In genomic region chr2:134644301-134644912, GRCm38 (mm10) we compare ENCODE assay signal across 8 mouse cellular contexts. TPM values are rescaled to one million over a fixed set of nuclear protein-coding genes. Genes with fewer than 3 reads are reported as not detected.
A peak's percentile ranks its signal among the peaks of the same experiment; 100 is the strongest.
DNase-seq lines count a peak whose midpoint lies in the region; ATAC-seq and TF ChIP-seq lines count a peak whose summit lies in the region.

No protein-coding gene starts in this region.

- no peak; the same call in 1 of the 2 replicates for ATAC-seq in kidney, embryonic 14.5 days (ENCODE audit: low FRiP score, low TSS enrichment)
- 0 out of 2 replicates have a peak, but pooled peaks have one; percentile 0 for ATAC-seq in embryonic facial prominence, embryonic 13.5 days (ENCODE audit: insufficient number of reproducible peaks, insufficient read depth, low FRiP score, low TSS enrichment, low read depth)
- no peak for ATAC-seq in hindbrain, embryonic 16.5 days
- no peak for ATAC-seq in midbrain, postnatal 0 days (ENCODE audit: low FRiP score)
- no peak for ATAC-seq in granulocyte monocyte progenitor cell, adult 5-6 weeks (replicated peaks; ENCODE audit: poor library complexity, severe bottlenecking)

- peaks cover 2% of the 10 kb centered on the region; the same call in 1 of the 2 replicates for H3K36me3 ChIP-seq in kidney, embryonic 14.5 days (ENCODE audit: control insufficient read depth, insufficient read depth, low read length)
- H3K36me3 ChIP-seq in embryonic facial prominence, embryonic 13.5 days: no peaks in the 10 kb centered on the region
- no peaks in the 10 kb centered on the region for H3K36me3 ChIP-seq in hindbrain, embryonic 16.5 days (ENCODE audit: control insufficient read depth, insufficient read depth, low read length)
- H3K36me3 ChIP-seq in midbrain, postnatal 0 days (ENCODE audit: insufficient read depth, low read length): no peaks in the 10 kb centered on the region

- no peaks in the 10 kb centered on the region for H3K27me3 ChIP-seq in kidney, embryonic 14.5 days (ENCODE audit: control insufficient read depth, insufficient read depth, low read length)
- no peaks in the 10 kb centered on the region for H3K27me3 ChIP-seq in embryonic facial prominence, embryonic 13.5 days
- no peaks in the 10 kb centered on the region for H3K27me3 ChIP-seq in hindbrain, embryonic 16.5 days (replicated peaks; ENCODE audit: control insufficient read depth, insufficient read depth, low read length)
- no peaks in the 10 kb centered on the region for H3K27me3 ChIP-seq in midbrain, postnatal 0 days (ENCODE audit: insufficient read depth, low read length)

- H3K9ac ChIP-seq in kidney, embryonic 14.5 days (ENCODE audit: low read depth, low read length): no peak overlapping the region
- no peak overlapping the region; the same call in 1 of the 2 replicates for H3K9ac ChIP-seq in embryonic facial prominence, embryonic 13.5 days
- H3K9ac ChIP-seq in hindbrain, embryonic 16.5 days (ENCODE audit: low read depth, low read length): peak overlapping the region; percentile 97
- H3K9ac ChIP-seq in midbrain, postnatal 0 days (replicated peaks; ENCODE audit: low read length, poor library complexity, severe bottlenecking): no peak overlapping the region; the same call in 1 of the 2 replicates

- peak overlapping the region; percentile 78 for H3K4me3 ChIP-seq in kidney, embryonic 14.5 days (ENCODE audit: low read length)
- H3K4me3 ChIP-seq in embryonic facial prominence, embryonic 13.5 days: peak overlapping the region; percentile 86
- H3K4me3 ChIP-seq in hindbrain, embryonic 16.5 days (ENCODE audit: low read length): peak overlapping the region; percentile 87
- H3K4me3 ChIP-seq in midbrain, postnatal 0 days (ENCODE audit: low read depth, low read length): peak overlapping the region; percentile 73; the same call in 1 of the 2 replicates

- H3K4me2 ChIP-seq in kidney, embryonic 14.5 days (replicated peaks; ENCODE audit: low read depth, low read length): peak overlapping the region; percentile 26; the same call in 1 of the 2 replicates
- H3K4me2 ChIP-seq in embryonic facial prominence, embryonic 13.5 days: peak overlapping the region; percentile 74
- peak overlapping the region; percentile 68 for H3K4me2 ChIP-seq in hindbrain, embryonic 16.5 days (ENCODE audit: low read length)
- H3K4me2 ChIP-seq in midbrain, postnatal 0 days (ENCODE audit: low read depth, low read length, poor library complexity, severe bottlenecking): peak overlapping the region; percentile 55

- no peak overlapping the region for H3K27ac ChIP-seq in kidney, embryonic 14.5 days (ENCODE audit: low read depth, low read length)
- peak overlapping the region; percentile 60; the same call in 1 of the 2 replicates for H3K27ac ChIP-seq in embryonic facial prominence, embryonic 13.5 days
- peak overlapping the region; percentile 100 for H3K27ac ChIP-seq in hindbrain, embryonic 16.5 days (ENCODE audit: low read depth, low read length)
- peak overlapping the region; percentile 99 for H3K27ac ChIP-seq in midbrain, postnatal 0 days (ENCODE audit: low read depth, low read length)

- no peak for DNase-seq in kidney, adult 11 months
- DNase-seq in midbrain, postnatal 0 days (ENCODE audit: low spot score): no peak
- no peak for DNase-seq in spleen, postnatal 4 days (ENCODE audit: low spot score in 2 of 2)
- DNase-seq in retina, postnatal 1 day: no peak

- WGBS in kidney, embryonic 14.5 days: 41% methylated on average over 6 of the region's 6 CpGs
- WGBS in embryonic facial prominence, embryonic 13.5 days: 31% methylated on average over 6 of the region's 6 CpGs
- WGBS in hindbrain, embryonic 16.5 days: 21% methylated on average over 6 of the region's 6 CpGs
- 14% methylated on average over 6 of the region's 6 CpGs for WGBS in midbrain, postnatal 0 days

- peaks cover 3% of the 10 kb centered on the region; the same call in 1 of the 2 replicates for H3K4me1 ChIP-seq in kidney, embryonic 14.5 days (ENCODE audit: control insufficient read depth, insufficient read depth, low read length)
- peaks cover 17% of the 10 kb centered on the region for H3K4me1 ChIP-seq in embryonic facial prominence, embryonic 13.5 days
- peaks cover 24% of the 10 kb centered on the region for H3K4me1 ChIP-seq in hindbrain, embryonic 16.5 days (ENCODE audit: control insufficient read depth, insufficient read depth, low read depth, low read length)
- peaks cover 14% of the 10 kb centered on the region for H3K4me1 ChIP-seq in midbrain, postnatal 0 days (ENCODE audit: insufficient read depth, low read length)

- no peak for TF ChIP-seq CTCF in midbrain, postnatal 0 days (IDR thresholded peaks at IDR 0.05)

- no peaks in the 10 kb centered on the region for H3K9me3 ChIP-seq in kidney, embryonic 14.5 days (ENCODE audit: control insufficient read depth, low read length)
- H3K9me3 ChIP-seq in embryonic facial prominence, embryonic 13.5 days: no peaks in the 10 kb centered on the region
- H3K9me3 ChIP-seq in hindbrain, embryonic 16.5 days (ENCODE audit: control insufficient read depth, low read length): no peaks in the 10 kb centered on the region
- no peaks in the 10 kb centered on the region for H3K9me3 ChIP-seq in midbrain, postnatal 0 days (ENCODE audit: low read length)

RNA-seq across cellular contexts. Expression of gene Tmx4, which starts 0.5 kb away (rescaled TPM):
- polyA plus RNA-seq in kidney, embryonic 14.5 days (2014; fragmentation: Nextera tagmentation; extraction: Ambion mirVana): 12.7 and 26.8 TPM in 2 replicates
- 18.1 and 21.8 TPM in 2 replicates for polyA plus RNA-seq in embryonic facial prominence, embryonic 13.5 days (2015; fragmentation: Nextera tagmentation; extraction: Ambion mirVana)
- polyA plus RNA-seq in hindbrain, embryonic 16.5 days (2015; fragmentation: Nextera tagmentation; extraction: Ambion mirVana): 98.9 and 117 TPM in 2 replicates
- total RNA-seq in midbrain, postnatal 0 days (2014; rRNA removed): 153 and 192 TPM in 2 replicates
- polyA plus RNA-seq in midbrain, postnatal 0 days (2015; fragmentation: Nextera tagmentation; extraction: Ambion mirVana): 99.4 and 110 TPM in 2 replicates
- total RNA-seq in granulocyte monocyte progenitor cell, adult 5-6 weeks (2014; fragmentation: Nextera tagmentation): 75.2 and 80.9 TPM in 2 replicates
- total RNA-seq in granulocyte monocyte progenitor cell, adult 5-6 weeks (2017): 158 and 181 TPM in 2 replicates
